Mouse (Mus musculus): ENCODE results near the gene Ccdc172.

DNA sequence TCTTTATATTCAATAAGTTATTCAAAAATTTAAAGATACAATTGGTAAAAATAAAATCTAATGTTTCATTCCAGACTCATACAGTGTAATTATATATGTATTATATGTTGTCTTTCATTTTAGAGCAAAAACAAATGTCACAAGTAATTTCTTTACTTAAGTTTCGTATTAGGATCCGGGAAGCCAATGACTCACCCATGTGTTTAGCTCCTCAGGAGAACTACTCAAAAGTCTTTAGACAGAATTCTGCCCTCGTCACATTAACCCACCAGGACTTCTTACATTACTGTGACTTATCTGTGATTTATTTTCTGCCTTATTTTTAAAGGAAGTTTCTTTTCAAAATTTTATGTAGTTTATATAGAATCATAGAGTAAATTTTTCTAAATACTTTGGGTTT is 39.1 kb downstream of the Ccdc172 start:
- TF ChIP-seq CTCF (IDR thresholded peaks at IDR 0.05; ENCODE audit: low read depth, low read length) = no peak
- TF ChIP-seq TAL1 (conservative IDR thresholded peaks at IDR 0.05; ENCODE audit: low read depth, low read length) = no peak
- TF ChIP-seq GATA1 (IDR thresholded peaks at IDR 0.05; ENCODE audit: borderline replicate concordance, low read length) = no peak
- TF ChIP-seq POLR2AphosphoS5 (IDR thresholded peaks at IDR 0.05; ENCODE audit: insufficient replicate concordance, low read depth, low read length) = no peak
